Mouse (Mus musculus) hematopoietic stem cell, adult 5-6 weeks (primary cell): ENCODE measurements around the gene Smtn. TPM values are rescaled to one million over a fixed set of nuclear protein-coding genes. Genes with fewer than 3 reads are reported as not detected.
A peak's percentile ranks its signal among the peaks of the same experiment; 100 is the strongest.

Source experiments
- ATAC-seq, 2 experiments: fragments of 125-278 bp in 1 of 2; replicated peaks in 1 of 2; 2 replicates each; pipeline ENCODE4 v1.8.0; 2016 to 2017; ENCODE audit warnings: inconsistent platforms in 2 of 2, mild to moderate bottlenecking in 2 of 2, moderate number of reproducible peaks in 2 of 2, low read depth in 1 of 2, moderate TSS enrichment in 1 of 2; ENCODE audit not compliant: low FRiP score in 2 of 2, poor library complexity in 2 of 2, severe bottlenecking in 2 of 2, insufficient read depth in 1 of 2, low TSS enrichment in 1 of 2
- total RNA-seq: library from RNA; stranded (forward); fragments of 172-1452, 232-1000 nt; gene quantifications from 2 replicates; pipeline ENCODE4 v1.2.3, GENCODE M21; 2017

Gene Smtn
- total RNA-seq, 1 experiment from 2014 or later: 6.9 TPM

- ATAC-seq: no peak
Observed at GRCm38 (mm10) chr11:3557852-3558251, 17.4 kb upstream of the Smtn start.

- no peak for ATAC-seq
Observed at GRCm38 (mm10) chr11:3554976-3555375, 14.6 kb upstream of the Smtn start.

DNA sequence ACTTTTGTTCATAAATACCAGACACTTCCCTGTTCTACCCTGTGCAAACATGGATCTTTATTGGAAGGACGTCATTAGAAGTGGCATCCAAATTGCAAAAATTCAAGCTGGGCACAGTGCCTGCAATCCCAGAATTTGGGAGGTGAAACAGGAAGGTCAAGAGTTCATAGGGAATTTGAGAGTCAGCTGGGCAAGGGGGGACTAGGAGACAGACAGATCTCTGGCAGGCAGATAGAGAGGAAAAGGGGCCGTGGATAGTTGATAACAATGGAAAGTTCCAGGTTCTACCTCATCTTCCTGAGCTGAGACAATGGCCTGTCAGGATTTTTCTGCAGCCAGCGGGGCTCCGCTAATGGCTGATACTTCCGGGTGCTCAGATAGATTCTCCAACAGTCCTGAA is 9.4 kb upstream of the Smtn start:
- ATAC-seq: no peak

GRCm38 (mm10) chr11:3548564-3549295 is 8.3 kb upstream of the Smtn start:
- ATAC-seq: no peak

DNA sequence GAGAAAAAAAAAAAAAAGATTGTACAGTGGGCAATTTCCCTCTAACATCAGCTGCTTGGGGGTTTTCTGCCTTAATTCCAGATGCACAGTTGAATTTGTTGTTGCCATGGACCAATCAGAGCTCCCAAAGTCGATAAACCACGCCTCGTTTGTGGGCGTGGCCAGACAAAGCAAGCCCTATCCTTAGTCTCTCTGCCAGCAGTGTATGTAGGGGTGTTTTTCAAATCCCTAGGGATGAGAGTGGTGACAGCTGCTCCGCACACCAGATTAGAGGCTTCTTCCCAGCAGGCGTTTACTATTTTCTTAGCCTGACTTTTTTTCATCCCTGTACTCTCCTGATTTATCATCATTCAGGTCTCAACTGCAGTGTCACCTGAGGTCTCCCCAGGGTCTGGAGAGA is 7.6 kb upstream of the Smtn start:
- ATAC-seq: no peak

- ATAC-seq: no peak
Observed at GRCm38 (mm10) chr11:3547047-3547446, 6.6 kb upstream of the Smtn start.

DNA sequence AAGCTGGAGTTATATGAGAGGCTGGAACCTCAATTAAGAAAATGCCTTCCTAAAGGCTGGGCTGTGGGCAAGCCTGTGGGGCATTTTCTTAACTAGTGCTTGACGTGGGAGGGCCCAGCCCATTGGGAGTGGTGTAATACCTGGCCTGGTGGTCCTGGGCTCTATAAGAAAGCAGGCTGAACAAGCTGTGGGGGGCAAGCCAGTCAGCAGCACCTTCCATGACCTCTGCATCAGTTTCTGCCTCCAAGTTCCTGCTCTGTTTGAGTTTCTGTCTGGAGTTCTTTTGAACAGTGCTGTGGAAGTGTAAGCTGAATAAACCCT is 5.8 kb upstream of the Smtn start:
- ATAC-seq: no peak

GRCm38 (mm10) chr11:3545531-3546241 is 5.3 kb upstream of the Smtn start:
- peak; percentile 53 to 72; a peak in 3 of 4 replicates for ATAC-seq

GRCm38 (mm10) chr11:3544409-3544808 is 4.0 kb upstream of the Smtn start:
- no peak for ATAC-seq

- no peak for ATAC-seq
Observed at GRCm38 (mm10) chr11:3543001-3543400, 2.6 kb upstream of the Smtn start.

- no peak for ATAC-seq
Observed at GRCm38 (mm10) chr11:3541932-3542331, 1.5 kb upstream of the Smtn start.

- ATAC-seq: no peak
Observed at GRCm38 (mm10) chr11:3539826-3540196, 601 bp downstream of the Smtn start.

GRCm38 (mm10) chr11:3539111-3539825 is 1.1 kb downstream of the Smtn start:
- ATAC-seq: peak; percentile 65 to 74

DNA sequence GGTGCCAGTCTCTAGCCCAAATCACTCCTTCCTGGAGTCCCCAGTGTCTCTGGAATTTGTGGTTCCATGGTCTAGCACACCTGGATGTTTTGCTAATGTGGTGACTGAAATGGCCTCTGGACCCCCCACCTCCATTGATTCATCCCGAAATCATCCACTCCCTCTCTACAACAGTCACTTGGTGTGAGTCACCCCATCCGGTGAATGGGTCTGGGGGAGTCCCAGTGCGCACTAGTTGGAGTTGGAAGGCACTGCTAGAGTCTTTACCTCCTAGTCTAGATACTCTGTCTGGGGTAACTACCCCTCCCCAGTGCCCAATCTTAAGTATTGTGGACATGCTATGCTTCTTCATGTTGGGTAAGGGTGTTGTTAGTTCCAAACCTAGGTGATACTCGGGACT is 2.1 kb downstream of the Smtn start:
- ATAC-seq: no peak

DNA sequence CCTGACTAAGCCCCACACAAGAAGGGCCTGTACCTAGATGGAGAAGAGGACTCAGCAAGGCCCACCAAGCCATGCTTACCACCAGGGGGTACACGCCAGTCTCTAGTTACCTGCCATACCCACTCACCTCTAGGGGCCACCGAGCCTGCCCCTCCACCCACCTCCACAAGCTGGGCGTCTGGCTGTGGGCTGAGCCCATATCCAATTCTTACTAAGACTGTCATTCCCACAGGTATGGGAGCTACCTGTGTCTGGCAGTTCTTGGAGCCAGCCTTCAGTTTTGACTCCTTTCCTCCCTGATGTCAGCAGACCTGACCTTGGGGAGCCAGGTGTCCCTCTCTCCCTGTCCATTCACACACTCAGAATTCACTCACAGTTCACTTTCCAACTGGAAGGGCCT is 2.7 kb downstream of the Smtn start:
- ATAC-seq: no peak

DNA sequence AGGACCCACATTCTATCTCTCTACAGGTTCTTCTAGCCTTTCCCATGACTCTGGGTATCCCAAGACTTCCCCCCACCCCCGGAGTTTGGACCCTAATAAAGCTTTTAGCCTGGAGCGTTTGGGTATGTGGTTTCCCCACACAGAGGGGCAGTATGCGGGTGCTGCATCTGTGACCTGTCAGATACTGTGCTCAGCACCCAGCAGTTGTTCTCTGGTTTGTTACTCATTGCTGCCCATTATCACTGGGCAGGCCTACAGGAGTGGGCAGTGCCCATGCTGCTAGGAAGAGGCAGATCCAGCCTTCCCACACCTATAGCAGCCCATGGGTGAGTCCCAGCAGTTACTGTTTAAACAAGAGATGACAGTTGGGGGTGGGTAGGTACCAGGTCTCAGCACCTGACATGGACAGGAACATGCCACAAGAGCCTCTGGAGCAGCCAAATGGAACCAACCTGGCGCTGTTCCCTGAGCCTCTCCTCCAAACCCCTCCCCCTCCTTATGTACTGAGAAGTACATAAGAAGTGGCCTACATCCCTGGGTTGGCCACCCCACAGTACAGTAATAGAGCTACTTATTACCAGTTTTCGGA is 3.6 kb downstream of the Smtn start:
- ATAC-seq: no peak

DNA sequence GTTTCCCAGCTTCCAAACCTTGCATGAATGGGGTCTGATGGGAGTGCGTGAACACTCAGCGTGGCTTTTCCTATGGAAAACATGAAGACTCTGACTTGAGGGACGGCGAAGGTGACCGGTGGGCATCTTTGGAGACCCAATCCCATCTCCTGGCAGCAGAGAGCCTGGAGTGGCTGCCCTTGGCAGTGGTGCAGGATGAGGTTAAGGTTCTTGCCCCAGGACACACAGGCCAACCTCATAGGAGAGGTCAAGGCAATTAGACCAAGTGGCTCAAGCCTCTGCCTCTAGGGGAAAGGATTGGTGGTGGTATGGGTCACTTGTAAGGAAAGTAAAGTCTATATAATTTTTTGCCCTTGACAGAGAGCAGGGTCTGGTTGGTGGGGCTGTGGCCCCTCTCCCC is 4.3 kb downstream of the Smtn start:
- ATAC-seq: no peak

- peak; percentile 82 for ATAC-seq
Observed at GRCm38 (mm10) chr11:3535406-3535986, 4.9 kb downstream of the Smtn start.
